Mouse (Mus musculus): ENCODE data around the gene 1810046K07Rik. TPM values are rescaled to one million over a fixed set of nuclear protein-coding genes. Genes with fewer than 3 reads are reported as not detected.

The 1810046K07Rik gene
- polyA plus RNA-seq, 1 experiment from 2014 or later = not detected

GRCm38 (mm10) chr9:51312554-51313317 lies 16.0 kb downstream of the 1810046K07Rik start:
- no peak overlapping the region for H3K4me3 ChIP-seq (ENCODE audit: low read depth, low read length)
- H3K9ac ChIP-seq (ENCODE audit: low read depth, low read length) = no peak overlapping the region
- no peaks in the 10 kb centered on the region for H3K36me3 ChIP-seq (ENCODE audit: control insufficient read depth, insufficient read depth, low read length)
- ATAC-seq = 0 out of 2 replicates have a peak, but pooled peaks have one; percentile 36
- H3K27me3 ChIP-seq (ENCODE audit: control insufficient read depth, insufficient read depth, low read depth, low read length) = no peaks in the 10 kb centered on the region
- no peaks in the 10 kb centered on the region for H3K9me3 ChIP-seq (replicated peaks; ENCODE audit: control insufficient read depth, low read length, poor library complexity, severe bottlenecking)
- H3K4me1 ChIP-seq (ENCODE audit: control insufficient read depth, insufficient read depth, low read length) = no peaks in the 10 kb centered on the region
- 0 out of 2 replicates have a peak overlapping the region, but pooled peaks have one; percentile 21 for H3K4me2 ChIP-seq (ENCODE audit: low read length)
- WGBS = 63% methylated on average over 18 of the region's 18 CpGs
- H3K27ac ChIP-seq (ENCODE audit: low read length) = no peak overlapping the region

DNA sequence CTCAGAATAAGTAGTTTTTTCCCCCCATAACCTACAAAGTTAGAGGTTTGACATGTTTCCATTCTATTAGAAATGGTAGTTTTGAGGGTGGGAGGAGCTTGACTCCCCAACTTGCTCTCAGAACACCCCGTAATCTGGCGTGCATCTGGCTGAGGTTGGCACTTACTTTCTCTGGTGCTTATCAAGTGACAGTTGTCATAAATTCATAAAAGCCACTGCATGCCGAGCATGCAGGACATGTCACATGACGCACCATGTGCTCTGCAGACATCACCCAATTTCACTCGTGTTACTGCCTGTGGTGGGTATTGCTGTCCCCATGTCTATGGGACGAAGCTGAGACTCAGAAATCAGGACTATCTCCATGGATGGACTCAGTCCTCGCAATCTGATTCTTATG lies 18.2 kb downstream of the 1810046K07Rik start:
- H3K9ac ChIP-seq (ENCODE audit: low read depth, low read length) = no peak overlapping the region
- H3K9me3 ChIP-seq (replicated peaks; ENCODE audit: control insufficient read depth, low read length, poor library complexity, severe bottlenecking) = no peaks in the 10 kb centered on the region
- WGBS = 91% methylated on average over 7 of the region's 7 CpGs
- H3K4me3 ChIP-seq (ENCODE audit: low read depth, low read length) = no peak overlapping the region
- no peaks in the 10 kb centered on the region for H3K4me1 ChIP-seq (ENCODE audit: control insufficient read depth, insufficient read depth, low read length)
- no peaks in the 10 kb centered on the region for H3K36me3 ChIP-seq (ENCODE audit: control insufficient read depth, insufficient read depth, low read length)
- H3K27me3 ChIP-seq (ENCODE audit: control insufficient read depth, insufficient read depth, low read depth, low read length) = no peaks in the 10 kb centered on the region
- H3K27ac ChIP-seq (ENCODE audit: low read length) = no peak overlapping the region
- ATAC-seq = no peak
- no peak overlapping the region for H3K4me2 ChIP-seq (ENCODE audit: low read length)

- 80% methylated on average over 3 of the region's 3 CpGs for WGBS
- no peak for ATAC-seq
Observed at GRCm38 (mm10) chr9:51306351-51306750, 22.4 kb downstream of the 1810046K07Rik start.

DNA sequence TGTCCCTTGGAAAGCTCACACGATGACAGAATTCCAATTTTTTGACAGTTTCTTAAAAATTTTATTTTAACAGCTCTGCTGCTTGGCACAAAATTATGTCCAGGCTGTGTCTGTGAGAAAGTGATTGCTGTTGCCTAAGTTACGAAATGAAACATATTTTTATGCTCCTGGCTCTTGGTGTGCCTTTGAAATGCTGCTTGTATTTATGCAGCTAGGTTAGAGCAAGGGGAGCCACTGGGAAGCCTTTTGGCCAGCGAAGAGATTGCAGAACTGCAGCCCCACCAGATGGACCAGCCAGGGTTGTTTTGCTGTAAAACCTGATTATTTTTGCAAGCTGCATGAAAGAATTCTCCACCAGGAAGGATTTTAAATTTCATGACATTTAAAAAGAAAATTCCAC lies 23.6 kb downstream of the 1810046K07Rik start:
- ATAC-seq = no peak
- no peaks in the 10 kb centered on the region for H3K36me3 ChIP-seq (ENCODE audit: control insufficient read depth, insufficient read depth, low read length)
- H3K4me1 ChIP-seq (ENCODE audit: control insufficient read depth, insufficient read depth, low read length) = 0 out of 2 replicates have a peak, but pooled peaks cover 5% of the 10 kb centered on the region
- peak overlapping the region; percentile 35; the same call in 1 of the 2 replicates for H3K27ac ChIP-seq (ENCODE audit: low read length)
- 66% methylated on average over 3 of the region's 3 CpGs for WGBS
- H3K4me3 ChIP-seq (ENCODE audit: low read depth, low read length) = no peak overlapping the region
- H3K9me3 ChIP-seq (replicated peaks; ENCODE audit: control insufficient read depth, low read length, poor library complexity, severe bottlenecking) = no peaks in the 10 kb centered on the region
- H3K9ac ChIP-seq (ENCODE audit: low read depth, low read length) = no peak overlapping the region
- H3K27me3 ChIP-seq (ENCODE audit: control insufficient read depth, insufficient read depth, low read depth, low read length) = no peaks in the 10 kb centered on the region
- H3K4me2 ChIP-seq (ENCODE audit: low read length) = no peak overlapping the region

More at GRCm38 (mm10) chr9:51306351-51306750, 22.4 kb downstream of the 1810046K07Rik start:
- Histone ChIP-seq H3K4me3 (ENCODE audit: low read depth, low read length) (no peak overlapping the region), H3K4me2 (ENCODE audit: low read length) (no peak overlapping the region), H3K9ac (ENCODE audit: low read depth, low read length) (no peak overlapping the region), H3K9me3 (replicated peaks; ENCODE audit: control insufficient read depth, low read length, poor library complexity, severe bottlenecking) (no peaks in the 10 kb centered on the region), H3K36me3 (ENCODE audit: control insufficient read depth, insufficient read depth, low read length) (no peaks in the 10 kb centered on the region), H3K27ac (ENCODE audit: low read length) (no peak overlapping the region), H3K27me3 (ENCODE audit: control insufficient read depth, insufficient read depth, low read depth, low read length) (no peaks in the 10 kb centered on the region), H3K4me1 (ENCODE audit: control insufficient read depth, insufficient read depth, low read length) (0 out of 2 replicates have a peak, but pooled peaks cover 5% of the 10 kb centered on the region)

DNA sequence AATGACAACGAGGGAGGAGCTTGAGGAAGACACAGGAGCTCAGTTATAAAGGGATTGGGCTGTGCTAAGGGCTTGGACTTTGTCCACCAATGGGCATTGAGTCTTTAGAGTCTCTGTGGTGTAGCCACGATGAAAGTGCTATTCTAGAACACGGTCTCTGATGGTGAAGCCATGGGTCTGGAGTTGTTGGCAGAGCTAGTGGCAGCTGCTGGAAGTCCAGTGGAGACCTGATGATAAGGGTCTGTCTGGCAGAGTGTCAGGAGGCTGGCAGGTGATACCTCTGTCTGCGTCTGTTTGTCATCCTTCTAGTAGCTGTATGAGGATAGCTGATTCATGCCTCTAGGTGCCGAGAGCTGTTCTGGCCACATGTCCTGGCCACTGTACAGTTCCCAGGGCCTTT lies 24.7 kb downstream of the 1810046K07Rik start:
- Histone ChIP-seq H3K9me3 (replicated peaks; ENCODE audit: control insufficient read depth, low read length, poor library complexity, severe bottlenecking) (no peaks in the 10 kb centered on the region), H3K36me3 (ENCODE audit: control insufficient read depth, insufficient read depth, low read length) (no peaks in the 10 kb centered on the region), H3K4me1 (ENCODE audit: control insufficient read depth, insufficient read depth, low read length) (0 out of 2 replicates have a peak, but pooled peaks cover 5% of the 10 kb centered on the region), H3K27ac (ENCODE audit: low read length) (no peak overlapping the region), H3K9ac (ENCODE audit: low read depth, low read length) (no peak overlapping the region), H3K4me2 (ENCODE audit: low read length) (no peak overlapping the region), H3K27me3 (ENCODE audit: control insufficient read depth, insufficient read depth, low read depth, low read length) (no peaks in the 10 kb centered on the region), H3K4me3 (ENCODE audit: low read depth, low read length) (no peak overlapping the region)
- 86% methylated on average over 5 of the region's 5 CpGs for WGBS
- ATAC-seq = no peak

- H3K36me3 ChIP-seq (ENCODE audit: control insufficient read depth, insufficient read depth, low read length) = no peaks in the 10 kb centered on the region
- no peak overlapping the region for H3K4me2 ChIP-seq (ENCODE audit: low read length)
- no peak for ATAC-seq
- H3K27ac ChIP-seq (ENCODE audit: low read length) = no peak overlapping the region
- H3K9me3 ChIP-seq (replicated peaks; ENCODE audit: control insufficient read depth, low read length, poor library complexity, severe bottlenecking) = no peaks in the 10 kb centered on the region; the same call in 1 of the 2 replicates
- 79% methylated on average over 8 of the region's 8 CpGs for WGBS
- H3K27me3 ChIP-seq (ENCODE audit: control insufficient read depth, insufficient read depth, low read depth, low read length) = no peaks in the 10 kb centered on the region
- no peak overlapping the region for H3K9ac ChIP-seq (ENCODE audit: low read depth, low read length)
- H3K4me1 ChIP-seq (ENCODE audit: control insufficient read depth, insufficient read depth, low read length) = no peaks in the 10 kb centered on the region
- no peak overlapping the region for H3K4me3 ChIP-seq (ENCODE audit: low read depth, low read length)
Observed at GRCm38 (mm10) chr9:51293541-51293940, 35.2 kb downstream of the 1810046K07Rik start.

DNA sequence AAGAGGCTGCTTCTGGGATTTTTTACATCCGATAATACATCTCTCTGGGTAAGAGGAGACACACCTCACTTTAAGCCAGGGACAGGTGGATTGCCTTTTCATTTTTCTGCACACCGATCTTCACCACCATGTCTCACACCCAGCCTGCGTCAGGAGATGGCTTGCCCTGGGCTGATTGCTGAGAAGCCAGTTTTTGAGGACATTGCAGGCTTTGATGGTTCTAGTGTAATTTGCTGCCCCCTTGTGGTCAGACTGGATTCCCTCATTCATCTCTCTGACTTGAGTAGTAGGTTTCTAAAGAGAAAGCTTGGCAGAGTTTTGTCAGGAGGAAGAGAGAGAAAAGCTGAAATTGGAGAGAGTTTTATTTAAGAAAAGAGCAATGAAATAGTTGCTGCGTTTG lies 36.0 kb downstream of the 1810046K07Rik start:
- no peak overlapping the region for H3K4me3 ChIP-seq (ENCODE audit: low read depth, low read length)
- no peaks in the 10 kb centered on the region for H3K9me3 ChIP-seq (replicated peaks; ENCODE audit: control insufficient read depth, low read length, poor library complexity, severe bottlenecking)
- H3K27me3 ChIP-seq (ENCODE audit: control insufficient read depth, insufficient read depth, low read depth, low read length) = no peaks in the 10 kb centered on the region
- peak; percentile 51; the same call in 1 of the 2 replicates for ATAC-seq
- H3K27ac ChIP-seq (ENCODE audit: low read length) = no peak overlapping the region
- WGBS = 30% methylated on average over 4 of the region's 4 CpGs
- no peaks in the 10 kb centered on the region for H3K4me1 ChIP-seq (ENCODE audit: control insufficient read depth, insufficient read depth, low read length)
- no peaks in the 10 kb centered on the region for H3K36me3 ChIP-seq (ENCODE audit: control insufficient read depth, insufficient read depth, low read length)
- H3K9ac ChIP-seq (ENCODE audit: low read depth, low read length) = no peak overlapping the region
- no peak overlapping the region for H3K4me2 ChIP-seq (ENCODE audit: low read length)

- no peaks in the 10 kb centered on the region for H3K36me3 ChIP-seq (ENCODE audit: control insufficient read depth, insufficient read depth, low read length)
- H3K27me3 ChIP-seq (ENCODE audit: control insufficient read depth, insufficient read depth, low read depth, low read length) = no peaks in the 10 kb centered on the region
- ATAC-seq = no peak
- no peak overlapping the region for H3K27ac ChIP-seq (ENCODE audit: low read length)
- 69% methylated on average over 4 of the region's 4 CpGs for WGBS
- H3K9ac ChIP-seq (ENCODE audit: low read depth, low read length) = no peak overlapping the region
- no peak overlapping the region for H3K4me2 ChIP-seq (ENCODE audit: low read length)
- H3K4me3 ChIP-seq (ENCODE audit: low read depth, low read length) = no peak overlapping the region
- H3K9me3 ChIP-seq (replicated peaks; ENCODE audit: control insufficient read depth, low read length, poor library complexity, severe bottlenecking) = no peaks in the 10 kb centered on the region
- no peaks in the 10 kb centered on the region for H3K4me1 ChIP-seq (ENCODE audit: control insufficient read depth, insufficient read depth, low read length)
Observed at GRCm38 (mm10) chr9:51290980-51291379, 37.7 kb downstream of the 1810046K07Rik start.

- Histone ChIP-seq H3K36me3 (ENCODE audit: control insufficient read depth, insufficient read depth, low read length) (no peaks in the 10 kb centered on the region), H3K27me3 (ENCODE audit: control insufficient read depth, insufficient read depth, low read depth, low read length) (no peaks in the 10 kb centered on the region), H3K9me3 (replicated peaks; ENCODE audit: control insufficient read depth, low read length, poor library complexity, severe bottlenecking) (no peaks in the 10 kb centered on the region), H3K4me3 (ENCODE audit: low read depth, low read length) (no peak overlapping the region), H3K27ac (ENCODE audit: low read length) (no peak overlapping the region), H3K4me1 (ENCODE audit: control insufficient read depth, insufficient read depth, low read length) (no peaks in the 10 kb centered on the region), H3K4me2 (ENCODE audit: low read length) (no peak overlapping the region), H3K9ac (ENCODE audit: low read depth, low read length) (no peak overlapping the region)
- 56% methylated on average over 2 of the region's 2 CpGs for WGBS
- ATAC-seq = no peak
Observed at GRCm38 (mm10) chr9:51286079-51286478, 42.6 kb downstream of the 1810046K07Rik start.

All from midbrain, embryonic 16.5 days (tissue).